Mouse (Mus musculus) mammary gland, adult 2 months (tissue): ENCODE measurements around the gene Olfr527. TPM values are rescaled to one million over a fixed set of nuclear protein-coding genes. Genes with fewer than 3 reads are reported as not detected.

ENCODE experiments used
- polyA plus RNA-seq: library from polyadenylated mRNA; depleted of rRNA; stranded (reverse); fragments of >200 nt; gene quantifications from 2 replicates; pipeline ENCODE4 v1.2.3, GENCODE M21; 2012; ENCODE audit warnings: low replicate concordance; rRNA removed

The Olfr527 gene
- polyA plus RNA-seq = not detected in 2 replicates

DNA sequence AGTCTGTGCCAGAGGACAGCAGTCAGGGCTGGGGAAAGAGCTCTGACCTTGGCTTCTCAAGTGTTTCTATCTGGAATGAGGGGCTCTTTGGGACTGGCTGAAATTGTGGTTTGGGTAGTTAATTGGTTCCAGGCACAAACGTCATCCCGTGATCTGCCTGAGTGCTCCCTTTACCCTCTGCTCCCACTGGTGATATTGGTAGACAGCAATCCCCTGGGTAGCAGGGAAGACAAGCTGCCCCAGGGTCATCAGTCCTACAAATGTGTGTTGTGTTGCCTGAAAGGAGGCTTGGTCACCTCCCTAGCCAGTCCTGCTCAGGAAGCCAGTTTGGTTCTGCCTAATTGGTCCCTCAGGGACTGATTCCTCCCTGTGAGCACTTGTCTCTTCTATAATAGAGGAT is at the start of gene Olfr527:
Gene Olfr527, plus strand, starts transcription at position 301 of the 400 bp plus-strand sequence.

DNA sequence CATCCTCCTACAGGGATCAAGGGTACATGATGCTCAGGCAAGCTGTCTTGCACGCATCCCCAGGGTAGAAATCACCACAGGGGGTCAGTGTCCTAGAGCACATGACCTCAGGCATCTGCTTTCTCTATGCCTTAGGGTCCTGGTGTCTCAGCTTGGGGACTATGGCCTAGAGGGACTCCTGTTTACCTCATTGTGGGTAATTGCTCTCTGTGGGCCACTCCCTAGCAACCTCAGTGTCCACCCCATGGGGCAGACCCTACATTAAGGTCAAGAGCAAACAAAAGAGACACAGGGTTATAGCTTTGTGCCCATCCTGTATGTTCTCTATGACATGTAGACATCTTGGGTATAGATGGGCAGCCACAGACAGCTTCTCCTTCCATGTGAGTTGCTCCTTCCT is 13.3 kb upstream of the Olfr527 start, which contains the start of gene Olfr525:
Gene Olfr525, plus strand, starts transcription at position 301 of the 400 bp plus-strand sequence.

DNA sequence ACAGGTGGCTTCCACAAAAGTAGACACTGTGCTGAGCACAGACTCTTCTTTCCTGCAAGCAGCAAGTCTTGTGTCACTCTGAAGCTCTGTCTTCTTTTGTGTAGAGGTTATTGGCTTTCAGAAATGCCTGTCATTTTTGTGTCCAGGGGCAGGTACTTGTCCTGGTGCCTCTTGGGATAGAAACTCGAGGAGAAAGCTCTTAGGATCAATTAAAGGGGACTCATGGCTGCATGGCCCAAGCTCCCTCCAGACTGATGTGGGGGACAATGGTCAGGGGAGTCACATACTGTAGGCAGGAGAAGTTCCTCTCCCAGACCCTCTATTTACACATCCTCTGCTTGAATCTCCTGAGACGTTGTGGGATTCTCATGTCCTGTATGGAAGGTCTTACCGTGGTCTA is 27.8 kb downstream of the Olfr527 start, which contains the start of gene Olfr60:
Gene Olfr60, minus strand, starts transcription at position 101 of the 400 bp plus-strand sequence.

DNA sequence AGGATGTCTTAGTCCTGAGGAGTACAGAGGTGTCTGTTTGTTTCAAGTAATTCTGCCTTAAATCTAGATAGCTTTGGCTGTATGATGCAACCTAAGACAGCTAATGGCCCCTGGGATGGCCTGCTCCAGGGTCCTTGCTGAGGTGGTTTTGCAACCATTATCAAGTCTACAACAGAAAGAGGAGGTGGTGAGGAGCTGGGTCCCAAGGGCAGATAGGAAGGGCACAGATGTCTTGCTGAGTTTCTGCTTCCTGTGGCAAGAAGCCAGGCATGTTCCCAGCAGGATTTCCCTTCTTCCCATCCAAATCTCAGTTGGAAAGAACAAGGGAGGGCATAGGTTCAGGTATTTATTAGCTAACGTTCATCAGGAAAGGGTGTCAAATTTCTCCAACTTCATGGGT is 42.4 kb downstream of the Olfr527 start, which contains the start of gene Olfr530:
Gene Olfr530, minus strand, starts transcription at position 101 of the 400 bp plus-strand sequence.

Other genes with a start within 250 kb of the Olfr527 start
- not detected in 2 replicates for gene Prap1, start 240.6 kb upstream of the Olfr527 start, polyA plus RNA-seq
- gene Fuom, start 231.6 kb upstream of the Olfr527 start, polyA plus RNA-seq = 47.4 and 59.5 TPM in 2 replicates
- gene Paox, start 218.2 kb upstream of the Olfr527 start, polyA plus RNA-seq = 20.9 and 25.0 TPM in 2 replicates
- gene Echs1, start 217.5 kb upstream of the Olfr527 start, polyA plus RNA-seq = 146 and 200 TPM in 2 replicates
- 31.2 and 62.7 TPM in 2 replicates for gene Mtg1, start 196.5 kb upstream of the Olfr527 start, polyA plus RNA-seq
- 0.70 and 0.87 TPM in 2 replicates for gene Sprn, start 179.1 kb upstream of the Olfr527 start, polyA plus RNA-seq
- not detected in 2 replicates for gene Olfr522, start 169.3 kb upstream of the Olfr527 start, polyA plus RNA-seq
- 0.40 and 0.73 TPM in 2 replicates for gene Olfr523, start 160.8 kb upstream of the Olfr527 start, polyA plus RNA-seq
- gene Olfr524, start 128.1 kb upstream of the Olfr527 start, polyA plus RNA-seq = 0.13 TPM in 1 of 2 replicates, not detected in the other
- 1.7 and 3.0 TPM in 2 replicates for gene Cd163l1, start 115.8 kb upstream of the Olfr527 start, polyA plus RNA-seq
- 3.4 and 4.5 TPM in 2 replicates for gene 5830411N06Rik, start 86.7 kb upstream of the Olfr527 start, polyA plus RNA-seq
- not detected in 2 replicates for gene Olfr525, start 13.2 kb upstream of the Olfr527 start, polyA plus RNA-seq
- gene Olfr60, start 27.7 kb downstream of the Olfr527 start, polyA plus RNA-seq = 1.1 and 1.2 TPM in 2 replicates
- not detected in 2 replicates for gene Olfr530, start 42.3 kb downstream of the Olfr527 start, polyA plus RNA-seq
- not detected in 2 replicates for gene Olfr531, start 68.9 kb downstream of the Olfr527 start, polyA plus RNA-seq
- gene Olfr532, start 87.6 kb downstream of the Olfr527 start, polyA plus RNA-seq = not detected in 2 replicates
- not detected in 2 replicates for gene Olfr533, start 129.4 kb downstream of the Olfr527 start, polyA plus RNA-seq
- gene Olfr535, start 150.2 kb downstream of the Olfr527 start, polyA plus RNA-seq = not detected in 2 replicates
- not detected in 2 replicates for gene Olfr536, start 173.4 kb downstream of the Olfr527 start, polyA plus RNA-seq
- gene Olfr538, start 233.9 kb downstream of the Olfr527 start, polyA plus RNA-seq = not detected in 2 replicates